Mouse (Mus musculus) kidney, adult 18-20 months (tissue): ENCODE data around the gene Fndc3b.

ENCODE experiments used
- DNase-seq: peaks from one replicate; pipeline ENCODE4 v3.0.0; 2021

Gene Fndc3b

DNA sequence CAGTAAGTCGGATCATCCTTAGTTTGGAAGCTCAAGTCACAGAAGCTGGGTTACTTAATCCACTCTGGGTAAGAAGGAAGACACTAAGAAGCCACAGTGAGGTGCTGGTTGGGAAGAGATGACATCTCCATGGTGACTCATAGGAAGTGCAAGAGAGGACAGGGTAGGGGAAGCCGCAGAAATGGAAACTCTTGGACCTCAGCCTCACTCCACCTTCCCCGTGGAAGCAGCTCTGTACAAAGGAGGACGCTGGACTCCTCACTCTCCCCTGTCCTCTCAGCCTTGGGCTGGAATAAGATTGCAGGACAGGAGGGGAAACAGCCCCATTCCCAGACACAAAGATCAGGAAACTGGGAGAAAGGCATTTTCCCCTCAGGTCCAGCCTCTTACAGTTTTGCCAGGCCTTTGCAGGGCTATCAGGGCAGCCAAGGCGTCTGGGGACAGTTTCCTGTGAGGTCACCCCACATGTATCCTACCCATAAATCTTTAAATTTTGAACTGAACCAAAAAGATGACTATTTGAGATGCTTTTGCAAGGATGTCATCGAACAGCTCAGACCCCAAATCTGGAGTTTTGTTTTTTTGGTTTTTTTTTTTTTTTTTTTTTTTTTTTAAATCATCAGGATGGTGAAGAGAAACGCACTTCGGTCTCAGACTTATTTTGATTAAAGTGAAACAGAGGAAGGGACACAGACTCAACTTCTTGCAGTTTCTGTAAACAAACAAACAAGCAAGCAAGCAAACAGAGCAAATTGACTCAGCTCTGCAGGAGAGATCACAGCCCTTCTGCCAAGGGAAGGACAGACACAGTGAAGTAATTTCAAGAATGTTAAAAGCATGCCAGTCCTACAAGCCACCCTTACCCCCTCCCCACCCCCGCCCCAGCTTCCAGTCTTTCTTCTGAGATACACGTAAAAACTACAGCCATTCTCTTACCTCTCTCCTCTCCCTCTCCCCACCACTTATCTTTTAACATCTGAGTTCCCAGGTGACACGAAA, 126.2 kb downstream of the Fndc3b start:
- no peak for DNase-seq

DNA sequence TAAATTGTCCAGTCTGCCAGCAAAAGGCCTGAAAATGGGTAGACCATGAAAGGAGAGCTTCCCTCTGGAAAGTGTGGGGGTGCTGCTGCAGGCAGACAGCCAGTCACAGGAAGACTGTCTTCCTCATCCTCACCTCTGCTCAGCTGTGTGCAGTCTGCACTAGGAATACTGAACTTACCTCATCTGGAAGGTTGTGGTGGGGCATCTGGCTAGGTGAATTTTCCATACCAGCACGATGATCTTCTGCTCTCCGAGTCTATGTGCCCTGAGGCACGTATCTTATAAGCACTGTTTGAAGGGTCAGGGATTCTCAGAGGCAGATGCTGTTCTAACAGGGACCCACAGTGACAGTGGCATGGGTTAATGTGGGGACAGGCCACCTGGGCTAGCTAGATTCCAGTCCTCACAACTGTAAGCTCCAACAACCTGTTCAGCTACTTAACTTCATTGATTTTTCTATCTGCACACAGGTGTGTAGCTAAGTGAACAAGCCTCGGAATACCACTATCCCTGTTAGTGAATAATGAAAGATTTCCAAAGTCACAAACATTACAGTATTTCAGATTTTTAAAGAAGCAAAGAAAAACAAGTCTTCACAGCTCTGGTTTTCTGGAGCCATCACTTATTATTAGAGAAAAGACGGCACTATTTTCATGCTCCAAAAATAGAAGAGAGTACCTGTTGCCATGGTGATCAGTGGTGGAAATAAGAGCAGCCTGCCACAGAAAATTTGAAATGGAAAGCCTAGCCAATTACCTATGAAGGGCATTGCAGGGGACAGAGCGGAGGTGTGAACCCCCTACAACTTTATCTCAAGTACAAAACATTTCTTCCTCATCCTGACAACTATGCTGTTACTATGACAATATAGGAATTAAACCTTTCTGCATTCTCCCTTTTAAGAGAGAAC, 128.9 kb downstream of the Fndc3b start:
- DNase-seq, result no peak

DNA sequence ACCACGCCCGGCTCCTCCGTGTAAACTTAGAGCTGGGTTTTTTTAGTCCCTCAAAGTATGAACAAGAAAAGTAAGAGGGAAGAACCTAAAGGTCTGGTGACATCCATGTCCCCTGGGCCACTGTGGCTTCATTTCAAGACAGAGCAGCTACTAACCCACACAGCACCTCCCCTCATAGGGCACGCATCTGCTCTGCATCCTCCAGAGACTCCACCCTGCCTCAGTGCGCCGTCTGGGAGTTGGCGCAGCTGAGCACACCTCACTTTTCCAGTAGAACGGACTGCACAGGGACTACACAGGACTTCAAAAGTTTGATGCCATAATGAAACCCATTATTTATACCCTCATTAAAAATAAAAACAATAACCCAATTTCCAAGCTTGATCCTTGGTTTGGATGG, 130.2 kb downstream of the Fndc3b start:
- no peak for DNase-seq

DNA sequence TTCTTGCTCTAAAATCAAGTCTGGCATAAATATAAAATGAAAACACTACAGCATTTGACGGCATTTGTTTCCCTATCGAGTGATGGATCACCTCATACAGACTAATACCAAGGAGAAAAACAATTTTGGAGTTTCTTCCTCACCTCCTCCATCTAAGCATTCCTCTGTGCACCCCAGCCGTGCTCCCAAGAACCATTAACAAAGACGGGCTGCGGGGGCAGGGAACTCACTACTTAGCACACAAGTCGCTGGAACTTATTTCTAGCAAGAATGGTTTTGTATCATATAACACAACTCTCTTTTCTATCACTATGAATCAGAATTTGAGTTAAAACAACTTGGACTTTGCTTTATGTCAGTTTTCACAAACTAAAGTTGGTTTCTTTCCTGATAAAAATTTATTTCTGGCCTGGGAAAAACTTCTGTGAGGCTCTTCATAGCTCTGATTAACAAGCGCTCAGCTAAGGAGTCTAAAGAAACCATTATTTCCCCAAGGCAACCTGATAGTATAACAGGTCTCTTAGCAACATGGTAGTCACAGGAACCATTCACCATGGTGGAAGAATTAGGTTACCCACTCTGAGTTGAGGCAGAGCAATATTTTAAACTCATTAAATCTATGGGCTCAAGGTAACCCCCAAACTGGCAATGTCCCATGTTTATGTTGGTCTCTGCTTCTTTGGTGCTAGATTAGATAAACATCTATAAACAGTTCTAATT, 131.1 kb downstream of the Fndc3b start:
- no peak for DNase-seq

DNA sequence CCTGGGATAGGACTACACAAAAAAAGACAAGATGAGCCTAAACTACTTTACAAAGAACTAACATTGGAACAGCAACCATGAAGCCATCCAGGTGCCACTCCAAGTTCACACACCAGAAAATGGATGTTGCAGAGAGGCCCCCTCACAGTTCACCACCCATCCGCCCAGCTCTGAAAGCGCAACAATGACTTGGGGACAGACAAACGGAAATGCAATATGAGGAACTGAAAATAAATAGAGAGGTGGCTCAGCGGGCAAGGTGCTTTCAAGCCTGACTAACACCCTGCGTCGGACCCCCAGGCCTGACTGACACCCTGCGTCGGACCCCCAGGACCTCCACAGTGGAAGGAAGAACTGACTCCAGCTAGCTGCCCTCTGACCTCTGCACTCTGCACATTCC, 131.9 kb downstream of the Fndc3b start:
- no peak for DNase-seq

DNA sequence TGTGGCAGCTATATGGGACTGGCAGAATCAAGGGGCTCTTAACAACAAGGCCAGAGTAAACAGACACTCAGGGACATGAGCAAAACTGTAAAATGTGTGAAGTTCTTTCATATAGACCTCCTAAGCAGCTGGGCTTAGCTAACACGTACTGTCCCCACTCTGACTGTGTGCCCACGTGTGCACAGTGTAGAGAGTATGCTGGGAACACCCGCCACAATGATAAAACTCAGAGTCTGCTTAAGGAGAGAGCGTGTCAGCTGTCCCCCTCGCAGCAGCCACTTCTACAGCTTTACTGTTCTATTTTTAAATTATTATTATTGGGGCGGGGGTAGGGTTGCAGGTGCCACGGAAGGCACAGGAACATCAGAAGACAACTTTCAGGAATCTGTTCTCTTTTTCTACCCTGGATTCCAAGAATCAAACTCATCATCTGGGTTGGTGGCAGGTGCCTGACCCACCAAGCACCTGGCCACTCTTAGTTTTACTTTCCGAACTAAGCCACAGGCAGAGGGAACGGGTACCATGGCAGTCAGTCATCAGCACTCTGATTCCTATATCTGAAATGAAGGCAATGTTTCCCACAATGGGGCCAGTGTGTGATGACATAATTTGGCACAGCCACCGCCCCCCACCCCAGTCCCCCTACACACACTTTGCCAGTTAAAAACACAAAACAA, 133.6 kb downstream of the Fndc3b start:
- DNase-seq, result no peak

DNA sequence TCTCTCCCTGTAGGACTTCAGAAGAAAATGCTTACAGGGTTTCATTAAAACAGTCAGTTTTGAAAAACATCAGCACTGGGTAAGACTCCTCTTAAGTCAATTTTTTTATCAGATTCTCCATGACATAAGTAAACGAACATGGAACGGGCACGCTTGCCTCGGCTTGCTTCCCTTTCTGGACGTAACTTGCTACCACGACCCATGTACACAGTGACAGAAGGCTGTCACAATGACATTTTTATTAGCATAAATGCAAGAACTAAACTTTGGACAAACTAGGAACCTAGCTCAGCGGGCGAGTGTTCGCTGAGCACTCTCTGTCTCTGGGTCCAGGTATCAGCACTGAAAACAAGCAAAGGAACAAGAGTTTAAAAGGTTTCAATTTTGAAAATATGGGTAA, 136.9 kb downstream of the Fndc3b start:
- no peak for DNase-seq

DNA sequence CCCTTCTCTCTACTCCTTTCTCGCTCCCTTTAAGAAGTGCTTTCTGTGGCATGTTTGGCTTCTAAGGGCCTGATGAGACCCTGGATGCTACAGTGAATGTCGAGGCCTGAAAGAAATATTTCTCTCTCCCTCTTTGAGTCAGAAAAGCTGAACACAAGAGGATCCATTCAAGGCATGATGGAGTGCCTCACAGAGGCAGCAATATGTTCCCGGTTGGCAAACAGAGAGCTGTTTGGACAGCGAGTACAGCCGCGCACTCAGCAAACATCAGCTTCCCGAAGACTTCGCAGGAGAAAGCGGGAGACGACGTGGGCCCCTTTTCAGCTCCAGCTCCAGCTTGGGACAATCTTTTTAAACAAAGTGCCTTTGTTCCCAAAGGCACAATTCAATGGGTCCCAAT, 137.6 kb downstream of the Fndc3b start:
- no peak for DNase-seq

DNA sequence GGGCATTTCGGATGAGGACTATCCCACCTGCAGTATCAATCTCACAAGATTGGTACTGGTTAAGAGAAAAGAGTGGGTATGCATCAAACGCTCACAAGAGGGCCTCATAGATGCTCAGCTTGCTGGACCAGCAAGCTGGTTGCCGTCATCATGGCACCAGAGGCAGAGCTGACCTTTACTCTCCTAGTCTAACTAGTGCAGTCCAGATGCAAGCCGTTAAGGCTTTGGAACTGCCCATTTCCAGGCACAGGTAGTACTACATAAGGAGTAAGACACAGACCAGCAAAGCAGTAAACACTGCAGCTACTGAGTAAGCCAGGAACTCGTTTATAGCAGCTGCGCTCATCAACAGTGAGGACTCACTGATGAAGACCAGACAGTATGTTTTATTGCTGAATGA, 138.8 kb downstream of the Fndc3b start:
- DNase-seq, result peak; percentile 52

DNA sequence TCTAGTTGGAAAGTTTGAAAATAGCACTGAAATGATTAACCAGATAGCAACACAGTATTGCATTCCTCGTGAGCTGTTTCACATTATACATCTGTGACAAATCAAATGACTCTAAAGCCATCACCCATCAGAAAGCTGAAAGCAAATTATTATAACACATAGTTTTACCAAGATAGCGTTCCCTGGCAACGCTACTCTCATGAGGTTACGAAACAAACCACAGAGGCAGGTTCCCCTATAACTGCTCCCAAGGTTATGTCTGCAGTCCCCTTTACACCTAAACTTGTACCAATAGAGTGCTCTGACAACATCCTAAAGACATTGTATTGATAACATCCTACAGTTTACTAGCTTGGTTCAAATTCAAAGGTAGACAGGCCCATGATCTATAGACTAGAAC, 145.8 kb downstream of the Fndc3b start:
- DNase-seq, result no peak

DNA sequence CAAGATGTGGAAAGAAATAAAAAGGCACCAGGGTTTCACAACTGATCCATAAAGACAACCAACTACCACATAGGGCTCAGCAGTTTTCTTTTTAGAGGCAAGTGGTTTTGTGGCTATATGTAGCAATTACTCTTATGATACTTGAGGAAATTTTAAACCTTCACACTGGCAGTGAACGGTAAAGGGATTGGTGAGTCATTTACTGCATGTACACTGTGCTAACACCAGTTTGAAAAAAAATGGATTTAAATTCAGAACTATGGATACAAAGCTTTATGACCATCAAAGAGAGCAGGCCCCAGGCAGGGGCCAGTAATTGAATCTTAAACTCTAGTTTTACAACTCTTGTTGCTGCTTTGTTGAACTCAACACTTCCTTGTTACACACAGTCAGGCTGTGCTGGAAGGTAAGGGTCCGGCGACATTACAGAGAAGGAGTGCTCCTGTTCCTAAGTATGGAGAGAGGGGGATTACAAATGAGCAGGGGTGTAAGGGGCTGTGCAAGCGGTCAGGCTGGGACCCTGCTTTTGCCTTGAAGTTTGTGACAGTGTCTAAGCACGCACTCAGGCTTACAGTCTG, 148.0 kb downstream of the Fndc3b start:
- no peak for DNase-seq

DNA sequence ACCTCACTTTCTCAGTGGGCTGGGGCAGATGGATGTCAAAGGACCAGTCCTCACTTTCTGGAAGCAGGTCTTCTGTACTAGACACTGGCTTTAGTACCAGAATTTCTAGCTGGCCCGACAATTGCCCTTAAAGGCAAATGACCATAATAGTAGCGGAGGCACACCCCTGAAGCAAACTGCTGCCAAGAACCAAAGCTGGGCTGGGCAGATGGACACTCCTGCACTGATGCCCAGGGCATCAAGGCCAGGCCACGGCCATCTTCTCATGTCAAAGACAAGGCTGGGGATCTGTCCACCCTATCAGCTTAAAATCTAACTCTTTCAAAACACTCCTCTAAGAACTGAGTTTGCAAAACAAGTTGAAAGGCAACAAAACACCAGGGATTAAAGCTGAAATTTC, 148.6 kb downstream of the Fndc3b start:
- no peak for DNase-seq

DNA sequence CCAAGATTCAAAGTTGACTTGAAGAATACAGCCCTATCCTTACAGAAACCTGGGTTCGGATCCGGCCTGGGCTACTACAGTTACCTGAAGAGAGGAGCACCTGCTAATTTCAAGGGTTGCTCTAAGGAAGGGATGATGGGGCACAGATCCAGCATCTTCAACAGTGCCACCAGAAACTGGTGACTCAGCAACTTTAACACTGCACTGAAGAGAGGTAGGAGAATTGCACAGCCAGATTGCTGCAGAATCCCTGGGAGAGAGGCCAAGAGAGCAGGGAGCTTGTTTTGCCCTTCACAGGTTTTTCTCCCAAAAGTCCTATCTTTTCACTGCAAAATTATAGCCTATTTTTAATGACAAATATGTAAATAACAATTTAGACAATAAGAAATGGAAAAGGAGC, 149.2 kb downstream of the Fndc3b start:
- DNase-seq, result peak; percentile 27

DNA sequence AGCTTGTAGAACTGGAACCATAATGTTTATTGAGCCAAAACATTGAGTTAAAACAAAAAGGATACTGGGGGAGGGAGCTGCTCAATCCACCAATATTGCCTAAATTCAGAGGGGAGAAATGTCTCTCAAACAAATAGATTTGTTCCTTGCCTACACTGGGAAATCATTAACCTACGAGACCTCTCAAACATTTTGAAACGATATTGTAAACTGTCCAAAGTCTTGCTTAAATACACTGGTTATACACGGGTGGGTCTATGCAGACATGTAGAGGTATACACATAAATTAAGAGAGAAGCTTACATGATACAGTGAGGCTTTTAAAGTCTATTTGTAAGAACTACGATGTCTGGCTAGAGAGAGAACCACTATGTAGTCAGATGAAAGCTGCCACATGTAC, 151.8 kb downstream of the Fndc3b start:
- DNase-seq, result no peak

DNA sequence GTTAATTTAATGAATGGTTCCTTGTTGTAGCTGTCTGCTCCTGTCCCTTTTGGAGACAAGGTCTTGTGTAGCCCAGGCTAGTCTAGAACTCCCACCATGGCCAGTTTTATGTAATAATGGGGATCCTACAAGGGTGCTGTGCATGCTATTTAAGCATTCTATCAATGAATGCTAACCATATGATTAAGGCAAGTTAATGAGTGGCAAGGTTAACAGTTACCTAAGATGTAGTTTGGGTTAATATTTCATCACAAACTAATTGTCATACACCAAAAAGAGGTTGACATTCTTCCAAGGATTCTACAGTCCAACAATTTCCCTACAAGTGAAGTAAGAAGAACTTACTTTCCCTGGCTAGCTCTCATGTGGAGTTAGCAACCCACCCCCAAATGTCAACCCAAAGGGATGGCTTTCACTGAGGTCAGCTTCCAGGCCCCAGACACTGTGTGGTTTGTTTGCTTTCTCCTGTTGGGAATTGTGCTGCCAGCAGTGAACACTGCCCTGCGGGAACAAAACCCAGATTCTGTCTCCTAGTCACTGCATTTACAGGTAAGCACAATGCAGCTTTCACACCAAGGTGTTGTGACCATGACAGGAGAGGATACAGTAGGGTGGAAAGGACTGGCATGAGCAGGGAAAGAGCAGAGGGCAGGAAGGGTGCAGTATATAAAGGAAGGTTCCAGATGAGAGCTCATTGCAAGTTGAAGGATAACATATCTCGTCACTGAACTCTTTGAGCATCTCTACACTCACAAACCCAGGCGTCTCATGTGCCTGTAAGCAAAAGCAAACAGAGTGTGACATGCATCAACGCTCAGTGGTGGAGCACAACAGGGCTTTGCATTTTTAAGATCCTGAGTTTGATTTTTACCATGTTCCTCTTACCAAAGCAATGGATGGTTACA, 153.8 kb downstream of the Fndc3b start:
- DNase-seq, result peak; percentile 64

DNA sequence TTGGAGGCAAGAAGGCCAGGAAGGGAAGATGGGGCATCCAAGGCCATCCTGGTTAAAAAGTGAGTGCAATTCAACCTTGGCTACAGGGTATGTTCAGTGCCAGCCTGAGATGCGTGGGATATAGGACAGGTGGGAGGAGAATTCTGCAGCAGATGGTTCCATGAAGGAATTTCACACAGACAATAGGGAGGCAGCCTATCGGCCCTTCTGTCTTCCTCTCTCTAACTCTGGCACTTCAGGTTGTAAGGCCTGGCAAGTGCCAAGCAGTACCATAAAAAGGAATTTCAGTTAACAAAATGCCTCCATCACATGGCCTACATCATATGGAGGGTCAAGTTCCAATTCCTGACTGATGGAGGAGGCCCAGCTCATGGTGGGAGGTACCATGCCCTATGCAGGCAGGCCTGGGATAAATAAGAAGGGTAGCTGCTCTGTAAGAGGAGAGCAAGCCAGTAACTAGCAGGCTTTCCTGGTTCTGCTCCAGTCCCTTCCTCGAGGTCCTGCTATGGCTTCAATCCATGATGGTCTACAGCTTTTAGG, 155.6 kb downstream of the Fndc3b start:
- no peak for DNase-seq

DNA sequence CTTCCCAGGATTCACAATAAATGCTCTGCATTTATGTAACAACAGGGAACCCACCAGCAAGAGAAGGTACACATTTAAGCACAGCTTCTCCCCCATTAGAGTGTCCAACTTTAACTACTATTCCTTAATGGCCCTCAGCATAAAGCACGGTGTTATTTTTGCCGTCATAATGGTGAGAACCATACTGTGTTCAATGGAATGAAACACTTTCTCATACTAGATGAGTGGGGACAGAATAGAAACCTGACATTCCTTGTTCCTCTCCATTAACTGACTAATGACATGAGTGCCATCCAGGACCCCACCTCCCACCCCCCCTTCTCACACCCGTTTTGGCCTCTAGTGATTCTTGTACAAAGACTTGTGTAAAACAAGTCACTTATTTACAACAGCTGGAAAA, 156.8 kb downstream of the Fndc3b start:
- no peak for DNase-seq

DNA sequence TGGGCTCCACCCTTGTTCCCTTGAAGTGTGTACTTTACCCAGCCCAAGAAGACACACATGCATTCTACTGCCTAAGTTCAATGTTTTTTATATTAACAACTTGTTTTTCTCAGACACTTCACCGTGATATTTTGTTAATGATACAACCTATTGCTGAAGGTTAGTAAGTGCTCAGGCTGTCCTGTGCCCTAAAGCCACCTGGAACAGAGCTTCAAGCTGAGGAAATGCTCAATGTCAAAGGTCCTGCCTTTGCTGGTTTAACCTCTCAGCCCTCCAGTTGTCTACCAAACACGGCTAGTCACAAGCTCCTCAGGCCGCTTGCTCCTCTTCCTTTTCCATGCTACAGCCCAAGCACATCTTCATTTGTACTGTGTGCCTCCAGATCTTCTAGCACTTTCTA, 157.3 kb downstream of the Fndc3b start:
- DNase-seq, result peak; percentile 57

DNA sequence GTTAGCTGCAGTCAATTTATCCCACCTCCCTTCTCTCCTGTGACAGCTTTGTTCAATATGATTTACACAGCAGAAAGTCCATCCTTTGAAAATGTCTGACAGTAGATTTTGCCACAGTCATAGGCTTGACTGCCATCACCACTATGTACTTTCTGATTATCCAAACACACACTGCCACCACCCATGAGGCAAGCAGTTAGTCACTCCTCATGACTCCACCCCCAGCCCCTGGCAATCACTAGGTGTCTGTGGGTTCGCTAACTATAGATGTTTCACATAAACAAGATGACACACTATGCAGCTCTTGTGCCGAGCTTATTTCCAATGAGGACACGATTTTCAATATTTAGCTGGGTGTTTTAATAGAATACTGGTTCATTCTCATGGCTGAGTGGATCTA, 160.1 kb downstream of the Fndc3b start:
- no peak for DNase-seq

DNA sequence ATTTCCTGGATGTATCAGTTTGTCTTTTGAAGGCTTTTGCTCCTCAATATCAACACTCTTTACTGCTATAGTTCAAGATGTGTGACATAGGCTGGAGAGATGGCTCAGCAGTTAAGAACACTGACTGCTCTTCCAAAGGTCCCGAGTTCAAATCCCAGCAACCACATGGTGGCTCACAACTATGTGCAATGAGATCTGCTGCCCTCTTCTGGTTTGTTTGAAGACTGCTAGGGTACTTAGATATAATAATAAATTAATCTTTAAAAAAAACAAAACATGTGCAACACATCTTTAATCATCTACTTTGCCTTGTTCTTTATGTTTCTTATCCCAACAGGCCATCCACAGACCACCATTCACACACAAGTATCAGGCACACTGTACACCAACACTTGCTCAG, 160.7 kb downstream of the Fndc3b start:
- DNase-seq, result no peak

DNA sequence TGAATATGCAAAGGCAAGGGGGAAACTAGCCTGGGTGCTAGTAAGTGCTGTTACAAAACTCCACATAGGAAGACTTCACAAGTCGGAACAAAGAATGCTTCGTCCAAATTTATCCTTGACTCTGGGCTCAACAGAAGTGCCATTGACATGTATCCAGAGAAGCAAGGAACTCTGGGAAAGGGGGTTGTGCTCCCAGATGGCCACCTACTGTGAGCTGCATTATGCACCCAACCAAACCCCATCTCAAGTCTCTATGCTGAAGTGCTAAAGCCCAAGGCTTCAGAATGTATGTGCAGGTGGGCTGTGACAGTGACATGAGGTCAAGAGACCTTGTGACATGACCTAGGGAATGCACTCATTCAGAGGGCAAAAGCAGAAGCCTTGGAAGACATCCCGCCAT, 165.5 kb downstream of the Fndc3b start:
- DNase-seq, result no peak
